12 mouse cellular contexts compared by ENCODE assay signal in genomic region chr13:51738531-51739117, GRCm38 (mm10). TPM values are rescaled to one million over a fixed set of nuclear protein-coding genes. Genes with fewer than 3 reads are reported as not detected.
DNase-seq lines count a peak whose midpoint lies in the region; ATAC-seq lines count a peak whose summit lies in the region.
"Had no signal": no experiment of that assay in that cellular context is flagged by ENCODE, and none has a peak within 500 bp of the region (broad histone marks: within the 10 kb centered on the region; RNA-seq: fewer than 3 reads in every experiment).

No protein-coding gene starts in this region.

- H3K4me1 ChIP-seq in liver, embryonic 11.5 days (replicated peaks; ENCODE audit: control insufficient read depth, insufficient read depth, low read length), result peaks cover 71% of the 10 kb centered on the region

- ATAC-seq in liver, embryonic 11.5 days (replicated peaks; ENCODE audit: low FRiP score), result no peak

- H3K36me3 ChIP-seq in liver, embryonic 11.5 days (ENCODE audit: control insufficient read depth, insufficient read depth, low read length), result no peaks in the 10 kb centered on the region
- H3K36me3 ChIP-seq: hindbrain, embryonic 12.5 days; midbrain, embryonic 12.5 days had no signal

- no peaks in the 10 kb centered on the region for H3K27me3 ChIP-seq in liver, embryonic 11.5 days (replicated peaks; ENCODE audit: control insufficient read depth, insufficient read depth, low read length)
- H3K27me3 ChIP-seq: hindbrain, embryonic 12.5 days; midbrain, embryonic 12.5 days had no signal

- H3K27ac ChIP-seq in liver, embryonic 11.5 days (ENCODE audit: low read depth, low read length), result peak overlapping the region; percentile 90
- H3K27ac ChIP-seq: hindbrain, embryonic 12.5 days; midbrain, embryonic 12.5 days had no signal

- H3K9me3 ChIP-seq in liver, embryonic 11.5 days (ENCODE audit: control insufficient read depth, low read length), result no peaks in the 10 kb centered on the region
- H3K9me3 ChIP-seq: hindbrain, embryonic 12.5 days; midbrain, embryonic 12.5 days had no signal

- peak; percentile 34 for DNase-seq in thymus, postnatal 0 days (ENCODE audit: low spot score)
- DNase-seq in thymus, adult 18-20 months, result no peak
- peak; percentile 44 for DNase-seq in MEL-GATA-1-ER (ENCODE audit: extremely low read depth, low read depth)
- DNase-seq in liver, embryonic 11.5 days (ENCODE audit: low spot score), result no peak
- DNase-seq in frontal cortex, postnatal 25 days (ENCODE audit: low spot score in 2 of 2), result no peak
- DNase-seq in urinary bladder, postnatal 4 days (ENCODE audit: low spot score in 2 of 2), result no peak
- no peak for DNase-seq in layer of hippocampus, adult 11-12 months (ENCODE audit: low spot score)
- DNase-seq: cerebellum, postnatal 10 days; kidney, adult 11 months; left cerebral cortex, postnatal 4 days had no signal

- peak overlapping the region; percentile 41 for H3K4me2 ChIP-seq in liver, embryonic 11.5 days
- H3K4me2 ChIP-seq: hindbrain, embryonic 12.5 days; midbrain, embryonic 12.5 days had no signal

- 71% methylated on average over 11 of the region's 11 CpGs for WGBS in liver, embryonic 11.5 days

- no peak overlapping the region for H3K4me3 ChIP-seq in liver, embryonic 11.5 days (ENCODE audit: low read depth, low read length)
- H3K4me3 ChIP-seq: hindbrain, embryonic 12.5 days; midbrain, embryonic 12.5 days had no signal

- H3K9ac ChIP-seq in liver, embryonic 11.5 days (ENCODE audit: low read depth, low read length), result peak overlapping the region; percentile 46
- H3K9ac ChIP-seq: hindbrain, embryonic 12.5 days; midbrain, embryonic 12.5 days had no signal

RNA-seq across cellular contexts. Expression of gene Sema4d, which starts 54.9 kb away (rescaled TPM):
- 55.9 and 58.5 TPM in 2 replicates for polyA plus RNA-seq in thymus, postnatal 0 days (2015; fragmentation: Nextera tagmentation; extraction: Ambion mirVana)
- polyA plus RNA-seq in liver, embryonic 11.5 days (2014; fragmentation: Nextera tagmentation; extraction: Ambion mirVana), result 18.6 and 21.7 TPM in 2 replicates

Comparison
In these comparisons a context has a peak if more than half of its experiments do, and no peak if none do; other contexts are left out.
1. DNase-seq: peak in thymus, postnatal 0 days (single experiment) and MEL-GATA-1-ER (single experiment); none in thymus, adult 18-20 months (0 of 2), liver, embryonic 11.5 days (single experiment), frontal cortex, postnatal 25 days (0 of 2), urinary bladder, postnatal 4 days (0 of 2) and layer of hippocampus, adult 11-12 months (single experiment).